Comparison of ENCODE assay signal across 7 mouse cellular contexts in the genomic region with DNA sequence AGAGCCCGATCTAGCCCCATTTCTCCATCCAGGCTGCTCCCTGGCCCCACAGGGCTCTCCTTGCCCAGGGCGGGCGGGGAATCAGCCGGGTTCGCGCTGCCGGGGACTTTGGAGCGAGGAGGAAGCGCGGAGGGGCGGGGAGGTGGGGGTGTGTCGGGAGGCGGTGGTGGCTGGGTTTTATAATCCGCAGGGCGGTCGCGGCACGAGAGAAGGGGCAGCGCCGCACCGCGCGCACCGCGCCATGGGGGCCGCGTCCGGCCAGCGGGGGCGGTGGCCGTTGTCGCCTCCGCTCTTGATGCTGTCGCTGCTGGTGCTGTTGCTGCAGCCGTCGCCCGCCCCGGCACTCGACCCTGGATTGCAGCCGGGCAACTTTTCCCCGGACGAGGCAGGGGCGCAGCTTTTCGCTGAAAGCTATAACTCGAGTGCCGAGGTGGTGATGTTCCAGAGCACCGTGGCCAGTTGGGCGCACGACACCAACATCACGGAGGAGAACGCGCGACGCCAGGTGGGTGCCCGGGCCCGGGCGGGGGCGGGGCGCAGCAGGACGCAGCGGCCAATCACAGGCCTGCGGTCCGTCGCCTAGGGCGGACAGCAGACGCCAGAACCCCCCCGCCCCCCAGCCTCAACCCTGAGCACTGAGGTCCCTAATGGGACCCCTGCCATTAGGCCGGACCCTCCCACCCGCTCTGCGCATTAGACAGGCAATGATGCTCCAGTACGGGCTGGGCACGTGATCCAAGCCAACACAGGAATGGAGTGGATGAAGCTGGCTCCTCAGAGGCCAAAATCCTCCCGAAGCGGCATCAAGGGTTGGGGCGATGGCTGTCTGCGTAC. TPM values are rescaled to one million over a fixed set of nuclear protein-coding genes. Genes with fewer than 3 reads are reported as not detected.
A peak's percentile ranks its signal among the peaks of the same experiment; 100 is the strongest.
DNase-seq lines count a peak whose midpoint lies in the region; ATAC-seq and TF ChIP-seq lines count a peak whose summit lies in the region.

Ace (plus strand) TSS at position 205 of the 834 bp plus-strand sequence.

- intact Hi-C loops in heart, postnatal 36 days (cut with DNase I) = loop anchor here (2.0 kb wide), 2 partner anchors 23 to 67 kb away; no protein-coding TSS in a partner anchor

- peak; percentile 68 for ATAC-seq in forebrain, embryonic 14.5 days

- H3K9me3 ChIP-seq in CH12.LX (replicated peaks; ENCODE audit: low read length) = peaks cover 2% of the 10 kb centered on the region
- no peaks in the 10 kb centered on the region for H3K9me3 ChIP-seq in forebrain, embryonic 14.5 days (replicated peaks; ENCODE audit: control insufficient read depth, low read length)
- no peaks in the 10 kb centered on the region for H3K9me3 ChIP-seq in limb, embryonic 10.5 days (replicated peaks)
- H3K9me3 ChIP-seq in midbrain, embryonic 10.5 days (replicated peaks) = no peaks in the 10 kb centered on the region

- under 1% methylated on average over 74 of the region's 76 CpGs for WGBS in forebrain, embryonic 14.5 days
- WGBS in limb, embryonic 10.5 days = 1% methylated on average over 72 of the region's 76 CpGs
- under 1% methylated on average over 75 of the region's 76 CpGs for WGBS in midbrain, embryonic 10.5 days

- no peak for TF ChIP-seq RAD21 in CH12.LX (IDR thresholded peaks at IDR 0.05; ENCODE audit: low read depth, low read length)

- H3K4me1 ChIP-seq in CH12.LX (ENCODE audit: control insufficient read depth in 1 of 2, insufficient read depth in 2 of 2) = peaks cover 2 to 5% of the 10 kb centered on the region in 2 experiments; a peak in 2 of 4 replicates
- H3K4me1 ChIP-seq in forebrain, embryonic 14.5 days (ENCODE audit: control insufficient read depth, insufficient read depth, low read length) = peaks cover 4% of the 10 kb centered on the region; the same call in 1 of the 2 replicates
- peaks cover 18% of the 10 kb centered on the region for H3K4me1 ChIP-seq in limb, embryonic 10.5 days
- peaks cover 20% of the 10 kb centered on the region for H3K4me1 ChIP-seq in midbrain, embryonic 10.5 days

- no peak within 1 kb of the TSS for H3K27ac ChIP-seq in CH12.LX (ENCODE audit: insufficient read depth, low read depth)
- peak within 1 kb of the TSS; percentile 9; the same call in 1 of the 2 replicates for H3K27ac ChIP-seq in forebrain, embryonic 14.5 days (ENCODE audit: low read depth, low read length)
- H3K27ac ChIP-seq in limb, embryonic 10.5 days = peak within 1 kb of the TSS; percentile 64
- peak within 1 kb of the TSS; percentile 63 for H3K27ac ChIP-seq in midbrain, embryonic 10.5 days (replicated peaks)

- dilution Hi-C loops in CH12.LX (cut with MboI; ENCODE audit: extremely low pct_ligation_motif_present, extremely low pct_unique_long_range_greater_than_20kb, low sequenced_read_pairs) = no loop called here

- no peak for TF ChIP-seq CTCF in CH12.LX (conservative IDR thresholded peaks at IDR 0.05 in 1 of 2, IDR thresholded peaks at IDR 0.05 in 1 of 2; ENCODE audit: low read depth in 2 of 2, low read length in 2 of 2)

- H3K79me2 ChIP-seq in CH12.LX (replicated peaks; ENCODE audit: control insufficient read depth, extremely low read depth, insufficient read depth, poor library complexity, severe bottlenecking) = no peaks in the 10 kb centered on the region

- peak within 1 kb of the TSS; percentile 4; the same call in 1 of the 2 replicates for H3K4me2 ChIP-seq in CH12.LX (ENCODE audit: insufficient read depth, low read depth, poor library complexity, severe bottlenecking)
- H3K4me2 ChIP-seq in forebrain, embryonic 14.5 days (ENCODE audit: low read length) = peak within 1 kb of the TSS; percentile 99

- H3K36me3 ChIP-seq in CH12.LX (replicated peaks in 1 of 2; ENCODE audit: control insufficient read depth in 1 of 2, insufficient read depth in 1 of 2, low read length in 1 of 2) = no peaks in the 10 kb centered on the region
- no peaks in the 10 kb centered on the region for H3K36me3 ChIP-seq in forebrain, embryonic 14.5 days (ENCODE audit: control insufficient read depth, insufficient read depth, low read length)
- no peaks in the 10 kb centered on the region for H3K36me3 ChIP-seq in limb, embryonic 10.5 days
- H3K36me3 ChIP-seq in midbrain, embryonic 10.5 days = no peaks in the 10 kb centered on the region

- no peak within 1 kb of the TSS for H3K4me3 ChIP-seq in CH12.LX (replicated peaks in 1 of 3; ENCODE audit: low read depth in 2 of 3, low read length in 2 of 3, poor library complexity in 1 of 3)
- peak within 1 kb of the TSS; percentile 52 for H3K4me3 ChIP-seq in forebrain, embryonic 14.5 days (ENCODE audit: low read depth, low read length)
- H3K4me3 ChIP-seq in limb, embryonic 10.5 days = peak within 1 kb of the TSS; percentile 68
- peak within 1 kb of the TSS; percentile 69 for H3K4me3 ChIP-seq in midbrain, embryonic 10.5 days

- no peak for TF ChIP-seq POLR2A in CH12.LX (IDR thresholded peaks at IDR 0.05; ENCODE audit: low read depth, low read length)

- in situ Hi-C loops in CH12.LX (cut with MboI; ENCODE audit: low pct_ligation_motif_present, low pct_unique_long_range_greater_than_20kb, low sequenced_read_pairs) = no loop called here

- TF ChIP-seq EP300 in CH12.LX (IDR thresholded peaks at IDR 0.05; ENCODE audit: low read length) = no peak

- H3K27me3 ChIP-seq in CH12.LX (replicated peaks) = peaks cover 62% of the 10 kb centered on the region
- H3K27me3 ChIP-seq in forebrain, embryonic 14.5 days (replicated peaks; ENCODE audit: control insufficient read depth, insufficient read depth, low read length) = peaks cover 22% of the 10 kb centered on the region
- H3K27me3 ChIP-seq in limb, embryonic 10.5 days (ENCODE audit: low read depth, poor library complexity, severe bottlenecking) = peaks cover 69% of the 10 kb centered on the region
- peaks cover 62% of the 10 kb centered on the region for H3K27me3 ChIP-seq in midbrain, embryonic 10.5 days (ENCODE audit: low read depth, poor library complexity, severe bottlenecking)

- H3K9ac ChIP-seq in CH12.LX (ENCODE audit: insufficient read depth, low read depth) = no peak within 1 kb of the TSS
- H3K9ac ChIP-seq in forebrain, embryonic 14.5 days (ENCODE audit: low read length) = peak within 1 kb of the TSS; percentile 67

- no peak for DNase-seq in CH12.LX (ENCODE audit: extremely low read depth)
- DNase-seq in ZHBTc4 (ENCODE audit: low read depth, low spot score) = peak; percentile 51
- DNase-seq in forebrain, embryonic 14.5 days (ENCODE audit: low spot score) = peak; percentile 29
- DNase-seq in heart, postnatal 36 days = peak; percentile 51 to 52
- peak; percentile 61 for DNase-seq in limb, embryonic 10.5 days (ENCODE audit: low spot score)
- peak; percentile 56 for DNase-seq in midbrain, embryonic 10.5 days (ENCODE audit: low spot score)
- no peak for DNase-seq in frontal cortex, postnatal 14 days (ENCODE audit: low spot score in 2 of 2)

TF ChIP-seq in CH12.LX, 34 proteins besides CTCF, POLR2A, EP300 and RAD21:
- TF ChIP-seq BHLHE40 (IDR thresholded peaks at IDR 0.05; ENCODE audit: low read depth, low read length) (0 out of 2 replicates have a peak, but pooled peaks have one; percentile 12), TCF12 (IDR thresholded peaks at IDR 0.05; ENCODE audit: low read depth, low read length) (no peak)

RNA-seq across cellular contexts. Expression of gene Ace, which starts in this region (rescaled TPM):
- total RNA-seq in CH12.LX (2012; rRNA removed) = 0.04 and 0.08 TPM in 2 replicates
- not detected in 2 replicates for total RNA-seq in CH12.LX (2014; rRNA removed)
- polyA plus RNA-seq in CH12.LX (2012; ENCODE audit: insufficient read length, low read depth) = not detected in 2 replicates
- polyA plus RNA-seq in forebrain, embryonic 14.5 days (2014; fragmentation: Nextera tagmentation; extraction: Ambion mirVana) = 1.9 and 3.1 TPM in 2 replicates
- 10 to 100 TPM; 21.9 to 38.1 TPM for total RNA-seq in heart, postnatal 36 days (2021)
- 0.08 and 0.16 TPM in 2 replicates for polyA plus RNA-seq in limb, embryonic 10.5 days (2016; fragmentation: Nextera tagmentation; extraction: Ambion mirVana)
- polyA plus RNA-seq in midbrain, embryonic 10.5 days (2016; fragmentation: Nextera tagmentation; extraction: Ambion mirVana) = 0.75 and 0.85 TPM in 2 replicates

Comparison
In these comparisons a context has a peak if more than half of its experiments do, and no peak if none do; other contexts are left out.
1. RNA of gene Ace (total RNA-seq): 21.9 to 38.1 TPM in heart, postnatal 36 days; 0.04 to 0.08 TPM in CH12.LX; every median in the first group is over 10 times any median in the second.
2. Peak in DNase-seq, H3K4me3 ChIP-seq and H3K27ac ChIP-seq in limb, embryonic 10.5 days; RNA of the gene not detected or under 1 TPM.
3. Peak in DNase-seq, H3K4me3 ChIP-seq and H3K27ac ChIP-seq in midbrain, embryonic 10.5 days; RNA of the gene not detected or under 1 TPM.
4. DNase-seq: peak in ZHBTc4 (single experiment), forebrain, embryonic 14.5 days (single experiment) and heart, postnatal 36 days (2 of 2); none in CH12.LX (single experiment) and frontal cortex, postnatal 14 days (0 of 2).